Mouse (Mus musculus) liver, adult 2 months (tissue): ENCODE results near the gene Sigirr. TPM values are rescaled to one million over a fixed set of nuclear protein-coding genes. Genes with fewer than 3 reads are reported as not detected.
A peak's percentile ranks its signal among the peaks of the same experiment; 100 is the strongest.

Experiments
- DNase-seq: peaks from one replicate; pipeline ENCODE4 v3.0.0-alpha.2; 2011; ENCODE audit warnings: low read depth, low spot score; ENCODE audit errors: extremely low read depth
- H3K27ac ChIP-seq: fragments of 200-500 bp; replicated peaks from 2 replicates; pipeline ENCODE4 v1.5.1; 2012; ENCODE audit warnings: low read depth, mild to moderate bottlenecking, control low read depth, inconsistent platforms, low read length; ENCODE audit not compliant: insufficient read depth
- H3K27me3 ChIP-seq: fragments of 200-500 bp; 2 replicates; pipeline ENCODE4 v1.6.1; 2012; ENCODE audit warnings: mild to moderate bottlenecking, moderate library complexity, low read length, inconsistent platforms; ENCODE audit not compliant: control insufficient read depth, insufficient read depth
- H3K36me3 ChIP-seq: fragments of 200-500 bp; 2 replicates; pipeline ENCODE4 v1.6.1; 2012; ENCODE audit warnings: low read length, inconsistent platforms; ENCODE audit not compliant: control insufficient read depth, insufficient read depth
- H3K4me1 ChIP-seq: fragments of 200-500 bp; 2 replicates; pipeline ENCODE4 v1.6.1; 2011; ENCODE audit warnings: low read length; ENCODE audit not compliant: control insufficient read depth, insufficient read depth
- H3K4me3 ChIP-seq: fragments of 200-500 bp; 2 replicates; pipeline ENCODE4 v1.5.1; 2011; ENCODE audit warnings: low read depth, mild to moderate bottlenecking, control low read depth, low read length, moderate library complexity; ENCODE audit not compliant: insufficient read depth
- H3K79me2 ChIP-seq: fragments of 200-500 bp; 2 replicates; pipeline ENCODE4 v1.6.1; 2012; ENCODE audit warnings: inconsistent platforms, mild to moderate bottlenecking, low read length, moderate library complexity; ENCODE audit not compliant: control insufficient read depth, insufficient read depth
- H3K9ac ChIP-seq: fragments of 200-500 bp; 2 replicates; pipeline ENCODE4 v1.6.1; 2012; ENCODE audit warnings: low read depth, mild to moderate bottlenecking, control low read depth, inconsistent platforms, low read length
- CTCF ChIP-seq: fragments of 200-500 bp; IDR thresholded peaks from 2 replicates; pipeline ENCODE4 v1.5.1; 2011; ENCODE audit warnings: low read depth, low read length, control low read depth
- POLR2A ChIP-seq: fragments of 200-500 bp; IDR thresholded peaks from 2 replicates; pipeline ENCODE4 v1.6.1; 2011; ENCODE audit warnings: low read length, control low read depth; ENCODE audit not compliant: insufficient read depth; ENCODE audit errors: extremely low read depth
- whole genome bisulfite sequencing: fragments of 180-500 bp; shearing (Covaris S2); methylation state at CpG from one replicate; pipeline ENCODE4 v1.1.7; 2018; 5-methylcytosine and 5-hydroxymethylcytosine counted together
- polyA plus RNA-seq: library from polyadenylated mRNA; depleted of rRNA; stranded (reverse); fragments of >200 nt; gene quantifications from 2 replicates; pipeline ENCODE4 v1.2.3, GENCODE M21; 2012
- total RNA-seq: library from RNA; depleted of rRNA; stranded (reverse); fragments of >200 nt; gene quantifications from 2 replicates; pipeline ENCODE4 v1.2.3, GENCODE M21; 2014

Gene Sigirr
- total and polyA plus RNA-seq, 2 experiments = 21.8 to 42.4 TPM

DNA sequence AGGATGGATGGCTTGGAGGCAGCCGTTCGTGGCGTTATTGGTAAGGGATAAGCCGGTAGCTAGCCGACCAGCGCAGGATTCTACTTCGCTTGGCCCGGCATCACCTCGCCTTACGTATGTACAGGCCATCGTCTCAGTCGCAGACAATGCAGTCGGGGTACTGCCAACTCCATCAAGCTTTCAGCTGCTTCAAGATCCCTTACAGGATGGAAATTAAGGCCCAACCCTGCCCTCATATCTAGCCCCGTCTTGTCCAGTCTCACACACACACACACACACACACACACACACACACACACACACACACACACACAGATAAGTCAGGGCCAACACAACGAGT is 23.1 kb upstream of the Sigirr start:
- H3K4me1 ChIP-seq = peaks cover 11% of the 10 kb centered on the region; the same call in 1 of the 2 replicates
- 3% methylated on average over 15 of the region's 15 CpGs for WGBS
- no peak for DNase-seq
- peak overlapping the region; percentile 68 for H3K4me3 ChIP-seq
- TF ChIP-seq CTCF (no peak), POLR2A (no peak)
- no peaks in the 10 kb centered on the region for H3K79me2 ChIP-seq
- H3K27me3 ChIP-seq = no peaks in the 10 kb centered on the region
- H3K9ac ChIP-seq = peak overlapping the region; percentile 62
- H3K27ac ChIP-seq = peak overlapping the region; percentile 65
- H3K36me3 ChIP-seq = no peaks in the 10 kb centered on the region

DNA sequence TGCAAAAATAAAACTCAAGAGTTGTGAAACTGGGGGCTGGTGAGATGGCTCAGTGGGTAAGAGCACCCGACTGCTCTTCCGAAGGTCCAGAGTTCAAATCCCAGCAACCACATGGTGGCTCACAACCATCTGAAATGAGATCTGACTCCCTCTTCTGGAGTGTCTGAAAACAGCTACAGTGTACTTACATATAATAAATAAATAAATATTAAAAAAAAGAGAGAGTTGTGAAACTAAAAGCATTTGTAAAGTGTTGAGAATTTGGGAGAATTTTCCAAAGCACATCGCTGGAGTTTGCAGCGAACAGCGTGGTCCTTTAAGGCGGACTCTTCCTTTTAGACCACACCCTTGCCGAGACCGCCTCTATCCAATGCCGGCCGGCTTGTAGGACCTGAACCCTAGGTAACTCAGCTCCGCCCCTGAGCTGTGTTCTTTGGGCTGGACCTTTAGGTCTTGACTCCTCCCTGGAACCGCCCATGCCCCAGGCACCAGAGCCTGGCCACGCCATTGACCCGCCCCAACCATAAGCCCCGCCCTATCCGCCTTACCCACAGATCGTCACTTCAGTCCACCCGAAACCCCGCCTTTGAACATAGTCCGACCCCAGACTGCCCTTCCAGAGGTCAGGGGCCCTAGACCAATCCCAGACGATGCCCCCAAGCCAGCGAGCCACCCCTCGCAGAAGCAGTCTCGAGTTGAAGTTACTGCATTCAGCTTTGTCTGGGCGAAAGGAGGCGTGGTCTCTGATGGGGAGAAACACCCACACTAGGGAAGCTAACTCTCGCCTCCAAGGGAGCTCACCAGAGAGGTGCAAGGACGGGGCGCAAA is 22.5 kb upstream of the Sigirr start:
- Histone ChIP-seq H3K27me3 (no peaks in the 10 kb centered on the region), H3K9ac (peak overlapping the region; percentile 62), H3K27ac (peak overlapping the region; percentile 65), H3K4me3 (peak overlapping the region; percentile 68), H3K4me1 (peaks cover 11% of the 10 kb centered on the region; the same call in 1 of the 2 replicates), H3K79me2 (no peaks in the 10 kb centered on the region), H3K36me3 (no peaks in the 10 kb centered on the region)
- 1% methylated on average over 29 of the region's 29 CpGs for WGBS
- TF ChIP-seq CTCF (no peak), POLR2A (no peak)
- DNase-seq = peak; percentile 96

DNA sequence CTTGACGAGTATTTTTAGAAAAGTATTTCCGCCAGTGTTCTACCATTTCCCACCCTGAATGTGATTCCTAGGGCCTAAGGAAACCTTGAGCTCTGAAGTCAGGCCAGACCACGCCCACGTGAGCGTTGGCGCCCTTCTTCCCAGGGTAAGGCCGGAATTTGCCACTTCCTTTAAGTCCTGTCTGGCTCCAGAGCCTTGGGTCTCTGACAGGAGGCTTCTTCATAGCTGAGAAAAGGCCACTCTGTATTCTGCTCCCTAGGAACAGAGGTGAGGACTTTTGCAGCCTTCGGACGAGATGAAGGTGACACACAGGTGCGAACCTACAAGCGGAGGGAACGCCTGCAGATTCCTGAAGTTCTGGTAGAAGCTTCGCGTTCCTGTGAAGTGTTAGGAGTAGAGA is 21.9 kb upstream of the Sigirr start, which contains the start of gene Ptdss2:
TSS of gene Ptdss2 (plus strand) at position 138 of the 400 bp plus-strand sequence.
- no peaks in the 10 kb centered on the region for H3K36me3 ChIP-seq
- peak within 1 kb of the TSS; percentile 62 for H3K9ac ChIP-seq
- peak within 1 kb of the TSS; percentile 68 for H3K4me3 ChIP-seq
- no peaks in the 10 kb centered on the region for H3K27me3 ChIP-seq
- TF ChIP-seq CTCF (no peak), POLR2A (no peak)
- no peaks in the 10 kb centered on the region for H3K79me2 ChIP-seq
- peak within 1 kb of the TSS; percentile 65 for H3K27ac ChIP-seq
- WGBS = 65% methylated on average over 14 of the region's 14 CpGs
- peaks cover 11% of the 10 kb centered on the region; the same call in 1 of the 2 replicates for H3K4me1 ChIP-seq
- peak; percentile 10 for DNase-seq

DNA sequence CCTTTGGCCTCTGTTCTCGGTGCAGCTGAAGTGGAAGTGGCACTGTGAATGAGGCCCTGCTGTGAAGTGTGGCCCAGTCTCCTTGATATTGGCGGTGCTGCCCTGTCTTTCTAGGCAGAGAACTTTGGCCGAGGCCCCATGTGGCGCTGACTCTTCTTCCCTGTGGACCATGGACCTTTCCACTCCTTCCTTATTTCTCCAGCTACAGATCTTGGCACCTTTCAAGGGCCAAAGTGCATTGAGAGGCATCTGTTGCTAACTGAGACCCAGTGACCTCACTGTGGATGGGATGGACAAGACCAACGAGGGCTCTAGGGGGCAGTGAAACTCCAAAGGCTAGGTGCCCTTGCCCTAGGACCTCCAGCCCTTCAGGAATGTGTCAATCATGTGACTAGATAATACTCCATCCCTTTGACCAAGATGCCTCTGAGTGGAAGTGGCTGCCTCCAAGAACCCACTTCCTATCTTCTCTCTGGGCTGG is 20.7 kb upstream of the Sigirr start:
- Histone ChIP-seq H3K4me3 (no peak overlapping the region), H3K9ac (no peak overlapping the region), H3K27ac (peak overlapping the region; percentile 35; the same call in 1 of the 2 replicates), H3K27me3 (no peaks in the 10 kb centered on the region), H3K36me3 (no peaks in the 10 kb centered on the region), H3K79me2 (no peaks in the 10 kb centered on the region), H3K4me1 (peaks cover 11% of the 10 kb centered on the region; the same call in 1 of the 2 replicates)
- 24% methylated on average over 5 of the region's 5 CpGs for WGBS
- peak; percentile 74 for DNase-seq
- no peak for TF ChIP-seq POLR2A
- TF ChIP-seq CTCF = no peak

DNA sequence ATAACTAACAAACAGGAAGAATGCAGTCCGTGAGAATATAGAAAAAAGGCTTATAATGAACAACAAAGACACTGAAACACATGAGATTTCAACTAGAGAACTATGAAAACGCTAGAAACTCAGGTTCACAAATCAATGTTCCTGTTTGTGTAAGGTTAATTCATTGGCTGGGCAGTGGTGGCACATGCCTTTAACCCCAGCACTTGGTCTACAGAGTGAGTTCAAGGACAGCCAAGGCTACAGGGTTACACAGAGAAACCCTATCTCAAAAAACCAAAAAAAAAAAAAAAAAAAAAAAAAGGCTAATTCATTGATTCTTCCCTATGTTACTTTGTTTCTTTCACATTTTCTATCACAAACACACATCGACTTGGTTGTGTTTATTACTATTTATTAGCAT is 20.2 kb upstream of the Sigirr start:
- no peak overlapping the region for H3K9ac ChIP-seq
- peak; percentile 75 for DNase-seq
- WGBS = 28% methylated on average over 3 of the region's 3 CpGs
- H3K27me3 ChIP-seq = no peaks in the 10 kb centered on the region
- no peak overlapping the region for H3K4me3 ChIP-seq
- TF ChIP-seq POLR2A (no peak), CTCF (no peak)
- H3K4me1 ChIP-seq = peaks cover 11% of the 10 kb centered on the region; the same call in 1 of the 2 replicates
- peak overlapping the region; percentile 35; the same call in 1 of the 2 replicates for H3K27ac ChIP-seq
- H3K36me3 ChIP-seq = no peaks in the 10 kb centered on the region
- no peaks in the 10 kb centered on the region for H3K79me2 ChIP-seq
